Mouse (Mus musculus): ENCODE measurements around the gene Pdcd1lg2.

Gene Pdcd1lg2

DNA sequence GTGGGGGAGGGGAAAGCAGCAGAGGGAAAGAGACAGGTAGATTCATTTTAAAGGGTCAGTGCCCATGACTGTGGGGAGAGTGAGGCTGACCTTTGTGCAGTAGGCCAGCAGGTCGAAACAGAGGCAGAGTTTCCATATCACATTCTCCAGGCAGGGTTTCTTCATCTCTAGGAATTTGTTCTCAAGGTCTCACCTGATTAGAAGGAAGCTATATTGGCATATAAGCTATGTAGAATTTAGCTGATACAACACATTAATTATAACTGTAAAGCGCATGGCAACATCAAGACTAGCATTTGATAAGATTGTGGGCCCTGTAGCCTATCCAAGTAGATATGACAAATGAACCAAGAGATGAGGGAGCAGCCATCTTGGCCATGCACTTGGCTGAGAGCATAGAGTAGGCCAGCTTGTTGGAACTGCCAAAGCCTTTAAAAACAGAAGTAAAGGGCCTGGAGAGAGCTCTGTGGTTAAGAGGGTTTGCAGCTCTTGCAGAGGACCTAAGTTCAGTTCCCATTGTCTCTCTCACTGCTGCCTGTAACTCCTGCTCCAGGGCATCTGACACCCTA is 59.1 kb downstream of the Pdcd1lg2 start:
- no peak for DNase-seq (ENCODE audit: low spot score)

DNA sequence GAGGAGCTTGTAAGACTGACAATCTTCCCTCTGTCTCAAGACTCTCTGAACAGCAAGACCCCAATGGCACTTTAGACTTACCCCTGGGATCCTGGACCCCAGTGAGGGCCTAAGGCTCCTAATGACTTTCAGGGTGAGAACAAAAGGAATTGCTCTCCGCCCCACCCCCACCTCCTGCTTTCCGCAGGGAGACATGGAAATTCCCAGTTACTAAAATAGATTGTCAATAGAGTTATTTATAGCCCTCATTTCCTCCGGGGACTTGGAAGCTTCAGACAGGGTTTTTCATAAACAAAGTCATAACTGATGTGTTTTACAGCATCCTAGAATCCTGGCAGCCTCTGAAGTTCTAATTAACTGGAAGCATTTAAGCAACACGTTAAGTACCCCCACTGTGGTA is 59.9 kb downstream of the Pdcd1lg2 start:
- DNase-seq (ENCODE audit: low spot score) = no peak

DNA sequence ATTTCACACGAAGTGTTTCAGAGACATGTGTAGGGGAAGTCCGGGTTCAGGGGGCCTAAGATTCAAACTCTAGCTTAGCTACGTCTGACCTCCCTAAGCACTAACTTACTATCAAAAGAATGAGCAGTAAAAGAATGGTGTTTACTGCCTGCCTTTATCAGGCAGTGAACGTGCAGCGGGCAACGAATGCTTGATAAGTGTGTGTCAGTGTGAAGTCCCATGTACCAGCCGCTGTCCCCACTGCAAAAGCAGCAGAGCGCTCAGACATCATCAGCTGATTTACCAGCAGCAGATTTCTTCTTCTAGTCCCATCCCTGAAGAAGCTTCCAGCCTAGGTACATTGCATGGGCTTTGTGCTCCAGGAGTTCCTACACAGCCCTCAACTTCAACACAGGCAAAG is 61.7 kb downstream of the Pdcd1lg2 start:
- DNase-seq (ENCODE audit: low spot score) = no peak

DNA sequence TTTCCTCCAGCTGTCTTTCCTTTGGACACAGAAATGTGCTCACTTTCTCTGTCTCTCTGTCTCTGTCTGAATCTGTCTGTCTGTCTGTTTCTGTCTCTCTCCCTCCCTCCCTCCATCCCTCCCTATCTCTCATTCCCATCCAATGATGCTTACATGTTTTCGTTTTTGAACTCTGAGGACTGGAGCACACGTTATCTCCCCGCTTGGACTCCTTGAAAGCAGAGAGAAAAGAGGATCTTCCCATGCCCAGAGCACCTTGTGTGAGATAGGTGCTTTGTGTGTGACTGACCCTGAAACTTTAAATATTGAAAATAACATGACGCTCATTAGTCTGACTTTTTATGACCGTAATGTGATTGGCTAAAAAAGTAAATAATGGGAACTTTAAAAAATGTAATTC is 62.2 kb downstream of the Pdcd1lg2 start:
- DNase-seq (ENCODE audit: low spot score) = no peak

DNA sequence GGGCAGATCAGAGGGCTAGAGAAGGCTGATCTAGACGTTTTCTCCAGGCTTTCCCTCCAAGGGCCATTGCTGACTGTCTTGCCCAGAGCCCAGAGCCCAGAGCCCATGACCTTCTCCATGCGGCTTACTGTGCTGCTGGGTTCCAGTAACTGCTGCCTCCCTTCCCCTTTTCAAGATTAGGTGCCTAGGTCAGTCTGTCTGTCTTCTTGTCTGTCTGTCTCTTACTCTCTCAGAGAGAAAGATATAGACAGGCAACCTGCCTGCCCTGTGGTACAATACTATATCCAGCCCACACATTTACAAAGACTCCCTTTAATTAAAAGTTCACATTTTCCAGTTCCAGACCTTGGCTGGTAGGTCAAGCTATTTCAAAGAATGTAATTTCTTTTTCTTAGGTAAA is 64.1 kb downstream of the Pdcd1lg2 start:
- DNase-seq (ENCODE audit: low spot score) = no peak

DNA sequence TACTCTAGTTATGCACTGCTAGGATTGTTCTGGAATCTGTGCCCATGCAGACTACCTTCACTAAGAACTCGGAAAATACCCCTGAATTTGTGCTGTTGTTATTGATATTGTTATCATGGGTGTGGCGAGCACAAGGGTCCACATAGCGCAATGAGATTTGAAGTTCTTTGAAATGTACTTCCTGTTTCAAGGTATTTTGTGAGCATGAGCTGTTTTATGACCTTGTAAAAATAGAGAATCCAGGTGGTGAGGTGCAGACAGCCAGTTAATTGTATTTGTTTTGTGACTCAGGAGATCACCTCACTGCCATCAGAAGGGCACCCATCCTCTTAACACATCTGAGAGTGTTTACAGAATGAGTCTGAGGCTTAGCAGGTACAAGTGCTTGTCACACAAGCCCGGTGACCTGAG is 64.5 kb downstream of the Pdcd1lg2 start:
- no peak for DNase-seq (ENCODE audit: low spot score)

DNA sequence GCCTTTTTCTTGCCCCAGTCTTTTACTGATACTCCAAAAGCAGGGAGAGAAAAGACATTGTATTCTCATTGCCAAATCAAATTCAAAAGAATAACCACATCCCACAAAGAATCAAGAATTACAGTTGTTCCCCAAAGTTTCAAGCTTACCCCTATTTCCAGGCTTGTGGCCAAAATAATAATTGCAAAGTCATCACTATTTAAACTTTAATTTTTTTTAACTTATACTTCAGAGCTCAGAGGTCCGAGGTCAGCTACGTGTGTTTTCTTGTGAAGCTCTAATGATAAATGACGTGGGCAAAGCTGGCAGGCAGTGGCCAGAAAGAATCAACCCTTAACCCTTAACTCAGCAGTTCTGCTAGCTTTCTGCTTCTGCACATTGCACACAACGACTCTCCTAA is 67.9 kb downstream of the Pdcd1lg2 start:
- no peak for DNase-seq (ENCODE audit: low spot score)

DNA sequence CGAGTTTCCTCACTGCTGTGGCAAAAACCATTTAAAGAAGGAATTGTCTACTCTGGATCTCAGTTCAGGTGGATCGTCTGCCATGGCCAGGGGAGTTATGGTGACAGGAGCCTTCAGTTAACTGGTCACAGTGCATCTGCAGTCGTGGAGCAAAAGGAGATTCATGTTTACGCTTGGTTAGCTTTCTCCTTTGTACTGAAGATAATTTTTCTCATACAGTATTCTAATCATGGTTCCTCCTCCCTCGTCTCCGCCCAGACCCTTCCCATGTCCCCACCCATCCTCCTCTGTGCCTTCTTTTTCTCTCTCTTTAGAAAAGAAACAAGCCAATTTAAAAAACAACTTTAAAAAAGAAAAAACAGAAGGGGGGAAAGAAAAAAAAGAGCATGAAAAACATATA is 70.9 kb downstream of the Pdcd1lg2 start:
- DNase-seq (ENCODE audit: low spot score) = no peak

DNA sequence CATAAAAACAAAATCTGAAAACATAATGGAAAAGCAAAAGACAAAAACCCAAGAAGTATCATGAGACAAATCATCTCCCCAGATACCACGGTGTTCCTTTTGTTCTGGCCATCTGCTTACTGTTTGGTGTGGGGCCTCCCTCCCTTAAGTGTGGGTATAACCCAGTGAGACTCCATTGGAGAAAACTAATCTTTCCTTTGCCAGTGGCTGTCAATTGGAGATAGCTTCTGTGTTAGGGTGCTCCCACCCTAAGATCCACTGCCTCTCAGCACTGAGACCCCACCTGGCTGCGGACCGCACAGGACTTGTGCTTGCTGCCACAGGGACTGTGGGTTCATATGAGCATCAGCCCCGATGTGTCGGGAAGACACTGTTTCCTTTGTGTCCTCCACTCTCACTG is 71.4 kb downstream of the Pdcd1lg2 start:
- DNase-seq (ENCODE audit: low spot score) = no peak

DNA sequence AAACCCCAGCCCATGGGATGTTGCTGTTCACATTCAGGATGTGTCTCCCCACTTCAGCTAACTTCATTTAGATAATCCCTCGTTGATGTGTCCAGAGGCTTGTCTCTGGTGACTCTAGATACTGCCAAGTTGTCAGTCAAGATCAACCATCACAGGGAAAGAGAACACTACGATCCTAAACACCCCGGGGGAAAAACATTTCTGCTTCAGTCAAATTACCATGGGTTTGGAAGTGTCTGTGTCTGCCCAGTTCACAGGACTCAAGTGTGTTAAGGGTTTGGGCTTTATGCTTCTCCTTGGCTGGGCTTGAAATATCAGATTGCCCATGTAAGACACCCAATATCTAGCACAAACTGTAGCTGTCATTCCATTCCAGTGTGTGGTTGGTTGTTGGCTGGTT is 71.9 kb downstream of the Pdcd1lg2 start:
- DNase-seq (ENCODE audit: low spot score) = no peak

DNA sequence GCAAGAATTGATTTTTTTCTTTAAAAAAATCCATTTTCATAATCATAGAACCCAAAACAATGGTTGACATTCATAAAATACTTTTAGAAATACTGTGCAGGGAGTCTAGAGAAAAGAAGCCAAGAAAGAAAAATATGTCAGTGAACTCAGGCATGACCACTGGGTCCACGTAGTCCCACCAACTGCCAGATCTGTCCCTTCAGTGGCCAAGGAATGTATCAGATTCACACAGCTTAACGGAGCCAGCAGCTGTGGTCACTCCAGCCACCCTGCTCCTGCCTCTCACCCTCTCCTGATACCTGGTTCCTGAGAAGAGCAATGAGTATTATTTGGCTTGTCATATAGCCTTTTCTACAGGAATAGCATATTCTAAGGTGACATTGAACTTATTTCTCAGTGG is 72.7 kb downstream of the Pdcd1lg2 start:
- no peak for DNase-seq (ENCODE audit: low spot score)

DNA sequence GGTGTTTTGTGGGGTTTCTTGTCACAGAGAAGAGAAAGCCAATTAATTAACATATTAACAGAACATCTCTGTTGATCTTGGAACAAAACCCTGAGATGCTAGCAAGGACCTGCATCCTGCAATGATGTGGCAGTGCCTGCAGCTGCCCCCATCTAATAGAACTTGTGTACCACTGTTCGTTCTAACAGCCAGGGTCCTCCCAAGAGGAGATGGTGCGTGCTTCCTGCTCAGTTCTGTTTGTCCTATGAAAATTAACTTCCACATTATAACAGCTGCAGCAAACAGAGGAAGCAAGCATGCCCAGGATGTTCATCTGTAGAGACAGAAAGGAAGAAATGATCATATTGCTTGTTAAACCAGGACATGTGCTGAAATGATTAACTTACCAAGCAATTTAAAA is 73.8 kb downstream of the Pdcd1lg2 start:
- no peak for DNase-seq (ENCODE audit: low spot score)

DNA sequence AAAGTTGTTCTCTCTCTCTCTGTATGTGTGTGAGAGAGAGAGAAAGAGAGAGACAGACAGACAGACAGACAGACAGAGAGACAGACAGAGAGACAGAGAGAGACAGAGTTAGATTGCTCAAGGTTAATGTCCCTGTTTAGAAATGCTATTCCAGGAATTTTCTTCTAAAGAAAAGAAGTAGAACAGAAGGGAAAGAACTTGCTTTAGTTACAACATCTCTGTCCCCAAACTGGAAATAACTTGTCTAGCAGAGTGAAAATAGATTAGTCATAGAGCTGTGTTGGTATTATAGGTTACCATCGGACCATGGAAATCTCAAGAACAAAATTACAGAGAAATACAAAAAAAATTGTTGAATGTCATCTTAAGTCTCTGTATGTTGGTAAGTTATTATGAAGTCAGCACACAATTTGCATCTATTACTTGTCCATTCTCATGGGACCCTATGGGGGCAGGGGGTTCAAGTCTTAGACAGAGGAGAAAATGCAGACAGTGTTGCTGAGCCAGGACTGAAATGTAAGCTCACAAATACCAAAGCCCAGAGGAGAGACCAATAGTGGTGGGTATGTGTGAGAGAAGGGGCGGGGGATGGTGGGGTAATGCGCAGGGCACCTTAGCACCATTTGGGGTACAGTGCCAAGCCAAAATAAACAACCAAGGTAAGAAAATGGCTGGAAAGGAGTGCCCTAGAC is 74.7 kb downstream of the Pdcd1lg2 start:
- DNase-seq (ENCODE audit: low spot score) = no peak

DNA sequence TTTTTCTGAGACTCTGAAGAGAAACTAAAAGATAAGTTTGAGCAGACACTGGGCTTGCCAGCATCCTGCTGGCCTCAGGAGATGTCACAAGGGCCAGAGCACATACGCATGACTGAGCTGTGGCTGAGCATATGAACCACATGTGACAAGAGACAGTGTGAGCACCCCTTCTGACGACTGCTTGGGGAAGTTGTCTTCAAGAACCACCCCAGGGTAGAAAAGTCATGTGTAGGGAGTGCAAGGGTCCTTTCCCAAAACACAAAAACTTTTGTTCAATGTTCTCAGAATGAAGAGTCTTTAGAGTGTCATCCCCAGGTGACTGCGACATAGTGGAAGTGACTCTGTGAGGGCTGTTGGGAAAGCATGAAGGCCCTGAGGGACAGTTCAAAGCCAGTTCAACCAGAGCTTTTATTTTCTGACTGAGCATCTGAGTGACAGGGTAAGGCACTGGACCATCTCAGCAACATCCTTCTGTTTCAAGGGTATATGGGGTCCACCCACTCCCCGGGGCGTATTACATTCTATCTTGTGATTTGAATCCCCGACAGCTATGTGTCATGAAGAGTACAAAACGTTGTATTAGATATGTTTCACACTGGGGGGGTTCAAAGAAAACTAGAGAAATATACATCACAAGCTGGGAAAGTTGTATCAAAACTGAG is 76.0 kb downstream of the Pdcd1lg2 start:
- no peak for DNase-seq (ENCODE audit: low spot score)

DNA sequence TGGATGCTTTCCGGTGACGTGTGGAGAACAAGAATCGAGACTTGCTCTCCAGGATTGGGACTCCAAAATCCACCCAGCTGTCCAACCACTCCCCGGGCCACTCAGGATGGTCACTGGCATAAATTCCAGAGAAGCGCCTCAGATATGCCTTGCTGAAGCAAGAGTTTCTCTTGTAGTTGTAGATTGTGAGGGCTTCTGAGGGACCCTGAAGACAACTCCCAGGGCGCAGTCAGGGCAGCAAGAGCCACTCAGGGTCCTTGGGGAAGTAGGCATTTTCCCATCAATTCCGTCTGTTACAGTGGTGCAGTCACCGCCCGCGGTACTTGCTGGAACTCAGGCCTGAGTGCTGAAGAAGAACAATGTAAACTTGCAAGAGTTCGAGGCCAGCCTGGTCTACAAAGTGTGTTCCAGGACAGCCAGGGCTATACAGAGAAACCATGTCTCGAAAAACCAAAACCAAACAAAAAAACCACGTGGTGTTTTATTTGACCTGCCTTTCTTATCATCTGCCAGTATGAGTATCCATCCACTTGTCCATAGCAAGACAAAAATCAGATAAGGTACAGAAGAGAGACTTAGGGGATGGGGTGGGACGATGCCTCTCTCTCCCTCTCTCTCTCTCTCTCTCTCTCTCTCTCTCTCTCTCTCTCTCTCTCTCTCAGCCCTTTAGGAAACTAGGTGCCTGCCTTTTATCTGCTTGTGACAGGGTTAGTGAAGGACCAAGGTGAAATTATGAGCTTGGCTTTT is 76.8 kb downstream of the Pdcd1lg2 start:
- DNase-seq (ENCODE audit: low spot score) = no peak

DNA sequence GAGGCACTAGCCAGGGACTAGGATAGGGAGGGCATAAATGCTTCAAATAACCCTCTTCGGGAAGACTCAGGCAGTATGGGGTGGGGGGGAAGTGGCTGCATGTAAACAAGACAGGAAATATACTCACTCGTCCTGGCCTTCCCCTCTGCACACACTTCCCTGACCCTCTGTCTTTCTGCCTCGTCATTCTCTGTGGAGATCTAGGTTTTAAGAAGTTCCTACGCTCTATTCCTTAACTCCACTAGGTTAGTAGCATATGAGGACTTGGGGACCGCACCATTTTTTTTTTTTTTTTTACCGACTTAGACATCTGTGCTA is 77.3 kb downstream of the Pdcd1lg2 start:
- DNase-seq (ENCODE audit: low spot score) = no peak

DNA sequence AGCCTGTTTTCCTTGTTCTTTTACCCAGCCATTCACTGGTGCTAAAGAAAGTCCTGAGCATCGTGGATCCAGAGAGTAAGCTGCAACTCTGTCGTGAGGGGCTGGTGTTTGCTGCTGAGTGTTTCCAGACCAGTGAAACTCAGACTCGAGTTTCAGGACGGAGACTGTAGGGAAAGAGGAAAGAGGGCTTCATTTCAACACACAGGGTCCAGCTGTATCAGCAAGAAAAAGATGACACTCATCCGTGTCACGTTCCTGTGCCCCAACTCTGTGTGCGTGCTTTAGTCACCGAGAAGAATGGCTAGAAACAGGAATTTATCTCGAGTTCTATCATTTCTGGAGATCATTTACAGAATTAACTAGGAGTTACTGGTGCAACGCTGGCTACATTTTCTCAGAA is 77.7 kb downstream of the Pdcd1lg2 start:
- no peak for DNase-seq (ENCODE audit: low spot score)

DNA sequence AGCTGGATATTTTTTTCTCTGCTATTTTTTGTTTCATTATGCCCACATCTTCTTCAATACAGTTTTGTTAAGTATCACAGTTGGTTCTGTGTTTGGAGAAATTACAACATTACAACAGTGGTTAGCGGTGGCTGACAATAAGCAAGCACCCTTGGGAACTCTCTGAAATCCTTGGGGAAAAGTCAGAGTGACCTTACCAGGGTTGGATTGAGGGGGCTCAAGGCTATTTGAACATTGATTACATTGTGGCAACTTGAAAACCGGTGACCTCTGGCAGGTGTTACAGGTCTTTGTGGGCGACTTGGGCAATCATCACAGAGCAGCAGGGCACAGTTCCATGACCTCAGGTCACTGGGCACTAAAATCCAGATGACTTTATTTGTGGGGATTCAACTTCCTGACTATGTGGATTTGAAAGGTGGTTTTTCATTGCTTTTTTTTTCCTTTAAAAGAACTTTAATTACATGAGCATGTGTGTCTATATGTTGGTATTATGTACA is 79.1 kb downstream of the Pdcd1lg2 start:
- no peak for DNase-seq (ENCODE audit: low spot score)

DNA sequence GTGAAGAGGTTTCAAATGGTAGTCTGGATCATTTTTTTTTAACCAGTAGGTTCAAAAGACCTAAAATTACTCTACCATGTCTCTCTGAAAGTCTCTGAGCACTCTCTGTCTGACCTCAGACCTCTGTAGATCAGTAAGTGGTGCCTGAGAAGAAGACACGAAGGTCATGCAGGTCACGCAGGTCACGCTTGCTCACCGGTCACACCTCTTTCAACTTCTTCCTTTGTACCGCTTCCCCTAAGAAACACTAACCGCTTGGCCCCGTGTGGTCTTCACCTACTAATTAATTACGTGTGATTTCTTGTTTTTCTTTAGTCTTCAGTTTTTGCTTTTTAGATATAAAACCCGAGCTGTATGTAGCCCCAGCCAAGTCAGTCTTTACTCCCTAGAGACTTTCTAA is 80.7 kb downstream of the Pdcd1lg2 start:
- DNase-seq (ENCODE audit: low spot score) = no peak

DNA sequence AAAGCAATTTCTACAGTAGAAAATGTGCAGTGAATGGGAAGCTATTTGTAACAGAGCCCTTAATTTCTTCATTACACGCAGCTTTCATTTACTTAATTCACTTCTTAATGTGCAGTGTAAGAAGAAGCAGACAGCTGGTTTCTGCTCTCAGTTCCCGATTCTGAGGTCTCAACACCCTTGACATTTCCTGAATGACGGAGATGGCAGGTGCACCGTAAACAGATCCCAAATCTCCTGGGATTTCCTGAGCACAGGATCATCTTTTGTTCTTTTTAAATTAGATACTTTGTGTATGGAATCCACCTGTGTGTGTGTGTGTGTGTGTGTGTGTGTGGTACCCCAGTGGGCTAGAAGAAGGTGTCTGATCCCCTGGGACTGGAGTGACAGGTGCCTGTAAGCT is 83.7 kb downstream of the Pdcd1lg2 start:
- no peak for DNase-seq (ENCODE audit: low spot score)

DNA sequence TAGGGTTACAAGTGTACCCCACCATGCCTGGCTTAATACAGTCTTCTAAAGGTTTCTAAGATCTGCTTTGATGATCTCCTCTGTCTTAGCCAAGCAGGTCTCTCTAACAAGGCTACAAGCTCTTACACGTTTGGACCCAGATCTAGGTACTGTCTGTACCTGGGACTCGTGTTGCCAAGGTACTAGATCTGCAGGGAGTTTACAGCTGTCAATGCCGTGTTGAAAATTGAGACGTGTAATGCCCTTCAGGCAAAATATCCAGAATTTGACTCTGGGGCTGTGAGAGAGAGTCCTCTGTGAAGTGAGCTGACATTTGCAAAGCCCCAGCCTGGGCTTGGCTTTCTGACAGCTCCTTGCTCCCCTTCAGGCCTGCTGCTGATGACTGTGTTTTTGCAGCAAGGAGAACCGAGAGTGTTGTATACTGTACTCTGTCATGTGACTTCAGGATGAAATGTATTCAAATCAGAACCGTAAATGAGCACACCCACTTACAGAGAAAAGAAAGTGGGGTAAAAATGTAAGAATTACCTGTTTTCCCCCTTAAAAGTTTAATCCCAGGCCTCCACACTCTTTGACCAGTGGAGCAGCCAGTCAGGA is 85.4 kb downstream of the Pdcd1lg2 start:
- DNase-seq (ENCODE audit: low spot score) = no peak

DNA sequence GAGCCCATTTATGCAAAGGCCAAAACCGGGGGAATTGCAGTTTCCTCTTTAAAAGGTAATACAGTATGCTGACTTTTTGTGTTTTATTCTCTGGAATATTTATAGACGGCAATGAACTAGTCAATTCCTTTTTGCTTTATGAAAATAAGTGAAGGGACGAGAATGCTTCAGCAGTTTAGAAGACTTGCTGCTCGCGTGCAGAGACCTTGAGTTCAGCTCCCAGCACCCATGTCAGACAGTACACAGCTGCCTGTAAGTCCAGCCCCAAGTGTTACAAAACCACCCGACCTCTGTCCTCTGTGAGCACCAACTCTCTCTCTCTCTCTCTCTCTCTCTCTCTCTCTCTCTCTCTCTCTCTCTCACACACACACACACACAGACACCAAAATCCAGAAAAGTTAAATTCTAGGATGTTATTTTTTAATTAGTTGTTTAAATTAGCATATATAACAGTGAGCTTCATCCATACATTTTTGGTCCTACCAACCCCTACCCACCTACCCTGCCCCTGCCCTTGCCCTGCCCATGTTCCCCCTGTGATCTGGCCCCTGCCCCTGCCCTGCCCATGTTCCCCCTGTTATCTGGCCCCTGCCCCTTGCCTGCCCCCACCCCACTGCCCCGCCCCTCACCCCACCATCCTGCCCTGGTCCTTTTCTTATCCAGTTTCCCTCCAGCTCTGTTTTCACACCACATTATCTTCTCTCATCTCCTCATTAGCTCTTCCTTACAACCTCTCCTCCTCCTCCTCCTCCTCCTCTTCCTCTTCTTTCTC is 86.3 kb downstream of the Pdcd1lg2 start:
- no peak for DNase-seq (ENCODE audit: low spot score)
